Mouse (Mus musculus): ENCODE results near the gene Slc38a1. TPM values are rescaled to one million over a fixed set of nuclear protein-coding genes. Genes with fewer than 3 reads are reported as not detected.

Gene Slc38a1
- total and polyA plus RNA-seq, 3 experiments: 0.03 TPM; not detected in 2

GRCm38 (mm10) chr15:96597116-96597515 is 45.6 kb downstream of the Slc38a1 start:
- no peaks in the 10 kb centered on the region for H3K9me3 ChIP-seq (replicated peaks; ENCODE audit: insufficient read depth, low read length)
- DNase-seq (ENCODE audit: low read depth, low spot score): no peak
- no peak overlapping the region for H3K9ac ChIP-seq (ENCODE audit: control insufficient read depth, low read depth, low read length, poor library complexity, severe bottlenecking)
- no peaks in the 10 kb centered on the region for H3K4me1 ChIP-seq (ENCODE audit: control insufficient read depth in 1 of 2, insufficient read depth in 2 of 2, low read length in 2 of 2)
- H3K27me3 ChIP-seq (ENCODE audit: control insufficient read depth in 1 of 2, insufficient read depth in 2 of 2, low read length in 2 of 2): peaks cover 0 to 2% of the 10 kb centered on the region in 2 experiments; a peak in 1 of 4 replicates
- H3K4me3 ChIP-seq (ENCODE audit: control insufficient read depth in 1 of 2, insufficient read depth in 1 of 2, low read depth in 2 of 2, low read length in 2 of 2): no peak overlapping the region
- TF ChIP-seq ETS1 (IDR thresholded peaks at IDR 0.05; ENCODE audit: low read depth, low read length): no peak
- TF ChIP-seq ZC3H11A (IDR thresholded peaks at IDR 0.05; ENCODE audit: low read depth, low read length): no peak
- TF ChIP-seq JUND (IDR thresholded peaks at IDR 0.05; ENCODE audit: low read depth, low read length): no peak
- no peak for TF ChIP-seq ZMIZ1 (IDR thresholded peaks at IDR 0.05; ENCODE audit: low read depth, low read length)
- no peak for TF ChIP-seq CTCF (IDR thresholded peaks at IDR 0.05 in 2 of 3, conservative IDR thresholded peaks at IDR 0.05 in 1 of 3; ENCODE audit: control insufficient read depth in 1 of 3, insufficient read depth in 1 of 3, low read depth in 2 of 3, low read length in 3 of 3, poor library complexity in 1 of 3, severe bottlenecking in 1 of 3)
- TF ChIP-seq SMC3 (IDR thresholded peaks at IDR 0.05; ENCODE audit: low read depth, low read length): no peak
- TF ChIP-seq HCFC1 (IDR thresholded peaks at IDR 0.05; ENCODE audit: low read depth, low read length): no peak
- TF ChIP-seq USF1 (IDR thresholded peaks at IDR 0.05; ENCODE audit: low read depth, low read length): no peak
- no peak for TF ChIP-seq MYC (IDR thresholded peaks at IDR 0.05; ENCODE audit: low read depth, low read length)
- no peak for TF ChIP-seq POLR2AphosphoS2 (IDR thresholded peaks at IDR 0.05; ENCODE audit: low read length)
- no peak for TF ChIP-seq UBTF (IDR thresholded peaks at IDR 0.05; ENCODE audit: borderline replicate concordance, insufficient read depth, low read depth, low read length)
- no peak for TF ChIP-seq NRF1 (IDR thresholded peaks at IDR 0.05; ENCODE audit: insufficient read depth, low read depth, low read length, poor library complexity, severe bottlenecking)
- TF ChIP-seq GABPA (IDR thresholded peaks at IDR 0.05; ENCODE audit: low read depth, low read length): no peak
- H3K27ac ChIP-seq (ENCODE audit: control insufficient read depth, low read depth, low read length): no peak overlapping the region
- H3K79me2 ChIP-seq (ENCODE audit: control insufficient read depth, insufficient read depth, low read length, poor library complexity): no peaks in the 10 kb centered on the region
- peaks cover 0 to 2% of the 10 kb centered on the region in 2 experiments; a peak in 1 of 4 replicates for H3K36me3 ChIP-seq (ENCODE audit: control insufficient read depth in 1 of 2, insufficient read depth in 2 of 2, low read length in 2 of 2)

GRCm38 (mm10) chr15:96594316-96594715 is 48.4 kb downstream of the Slc38a1 start:
- TF ChIP-seq ZC3H11A (IDR thresholded peaks at IDR 0.05; ENCODE audit: low read depth, low read length) (no peak), NELFE (IDR thresholded peaks at IDR 0.05; ENCODE audit: low read depth, low read length) (no peak), MYC (IDR thresholded peaks at IDR 0.05; ENCODE audit: low read depth, low read length) (no peak), ZNF384 (IDR thresholded peaks at IDR 0.05; ENCODE audit: low read depth, low read length) (no peak), MEF2A (IDR thresholded peaks at IDR 0.05; ENCODE audit: extremely low read depth, insufficient replicate concordance, low read depth, low read length, poor library complexity, severe bottlenecking) (no peak), POLR2AphosphoS5 (IDR thresholded peaks at IDR 0.05; ENCODE audit: borderline replicate concordance, low read depth, low read length) (no peak), HCFC1 (IDR thresholded peaks at IDR 0.05; ENCODE audit: low read depth, low read length) (no peak), KAT2A (conservative IDR thresholded peaks at IDR 0.05; ENCODE audit: low read depth, low read length) (no peak), SIN3A (IDR thresholded peaks at IDR 0.05; ENCODE audit: low read length) (no peak), MAZ (IDR thresholded peaks at IDR 0.05; ENCODE audit: low read depth, low read length) (no peak), RAD21 (IDR thresholded peaks at IDR 0.05; ENCODE audit: low read depth, low read length) (no peak), CHD2 (IDR thresholded peaks at IDR 0.05; ENCODE audit: low read length) (no peak), JUND (IDR thresholded peaks at IDR 0.05; ENCODE audit: low read depth, low read length) (no peak), SMC3 (IDR thresholded peaks at IDR 0.05; ENCODE audit: low read depth, low read length) (no peak), BHLHE40 (IDR thresholded peaks at IDR 0.05; ENCODE audit: borderline replicate concordance, low read depth, low read length) (no peak), RCOR1 (IDR thresholded peaks at IDR 0.05; ENCODE audit: low read depth, low read length) (no peak), MXI1 (IDR thresholded peaks at IDR 0.05; ENCODE audit: low read depth, low read length) (no peak), ZMIZ1 (IDR thresholded peaks at IDR 0.05; ENCODE audit: low read depth, low read length) (no peak)
- Histone ChIP-seq H3K79me2 (ENCODE audit: control insufficient read depth, insufficient read depth, low read length, poor library complexity) (no peaks in the 10 kb centered on the region), H3K9ac (ENCODE audit: control insufficient read depth, low read depth, low read length, poor library complexity, severe bottlenecking) (no peak overlapping the region), H3K36me3 (ENCODE audit: control insufficient read depth in 1 of 2, insufficient read depth in 2 of 2, low read length in 2 of 2) (peaks cover 0 to 2% of the 10 kb centered on the region in 2 experiments; a peak in 1 of 4 replicates), H3K27ac (ENCODE audit: control insufficient read depth, low read depth, low read length) (no peak overlapping the region), H3K4me1 (ENCODE audit: control insufficient read depth in 1 of 2, insufficient read depth in 2 of 2, low read length in 2 of 2) (no peaks in the 10 kb centered on the region), H3K27me3 (ENCODE audit: control insufficient read depth in 1 of 2, insufficient read depth in 2 of 2, low read length in 2 of 2) (0 out of 4 replicates have a peak, but pooled peaks cover 0 to 2% of the 10 kb centered on the region in 2 experiments), H3K9me3 (replicated peaks; ENCODE audit: insufficient read depth, low read length) (no peaks in the 10 kb centered on the region), H3K4me3 (ENCODE audit: control insufficient read depth in 1 of 2, insufficient read depth in 1 of 2, low read depth in 2 of 2, low read length in 2 of 2) (no peak overlapping the region)
- DNase-seq (ENCODE audit: low read depth, low spot score): no peak

Data from MEL (cell line).